Mouse (Mus musculus) myocyte (in vitro differentiated cells): Measurements from ENCODE around the gene Cd177. TPM values are rescaled to one million over a fixed set of nuclear protein-coding genes. Genes with fewer than 3 reads are reported as not detected.

ENCODE experiments used
- H3K27me3 ChIP-seq: one replicate; pipeline ENCODE4 v1.6.1; 2011; ENCODE audit not compliant: control insufficient read depth, insufficient read depth, insufficient read length
- H3K36me3 ChIP-seq: one replicate; pipeline ENCODE4 v1.6.1; 2011; ENCODE audit not compliant: control insufficient read depth, insufficient read depth
- H3K4me2 ChIP-seq: one replicate; pipeline ENCODE4 v1.6.1; 2011; ENCODE audit warnings: low read depth, control low read depth
- H3K4me3 ChIP-seq: one replicate; pipeline ENCODE4 v1.5.1; 2011; ENCODE audit warnings: mild to moderate bottlenecking, control low read depth, moderate library complexity
- H3K79me2 ChIP-seq: one replicate; pipeline ENCODE4 v1.6.1; 2011; ENCODE audit not compliant: control insufficient read depth, insufficient read depth
- H3ac ChIP-seq: one replicate; pipeline ENCODE4 v1.6.1; 2011; ENCODE audit not compliant: control insufficient read depth, insufficient read length
- CEBPB ChIP-seq: IDR thresholded peaks from 2 replicates; pipeline ENCODE4 v1.6.1; 2011; ENCODE audit warnings: mild to moderate bottlenecking, moderate library complexity; ENCODE audit not compliant: poor library complexity, insufficient read depth, severe bottlenecking
- E2F4 ChIP-seq: IDR thresholded peaks from one replicate; pipeline ENCODE4 v1.6.1; 2011; ENCODE audit warnings: mild to moderate bottlenecking, control low read depth, moderate library complexity; ENCODE audit not compliant: insufficient read depth
- MAX ChIP-seq: IDR thresholded peaks from one replicate; pipeline ENCODE4 v1.6.1; 2011; ENCODE audit warnings: low read depth, mild to moderate bottlenecking, control low read depth
- MYOD1 ChIP-seq, 3 experiments: IDR thresholded peaks; one replicate each; pipeline ENCODE4 v1.6.1; 2011; ENCODE audit warnings: control low read depth in 2 of 3, low read depth in 2 of 3, mild to moderate bottlenecking in 2 of 3, moderate library complexity in 1 of 3; ENCODE audit not compliant: insufficient read length in 2 of 3, control insufficient read depth in 1 of 3
- MYOG ChIP-seq, 3 experiments: IDR thresholded peaks; one replicate each; pipeline ENCODE4 v1.6.1; 2011; ENCODE audit warnings: control low read depth in 2 of 3, low read depth in 2 of 3, mild to moderate bottlenecking in 2 of 3; ENCODE audit not compliant: insufficient read length in 2 of 3, control insufficient read depth in 1 of 3, insufficient read depth in 1 of 3
- POLR2A ChIP-seq: IDR thresholded peaks from one replicate; pipeline ENCODE4 v1.6.1; 2011; ENCODE audit warnings: low read depth, mild to moderate bottlenecking, control low read depth, moderate library complexity; ENCODE audit not compliant: insufficient read length
- POLR2AphosphoS2 ChIP-seq: IDR thresholded peaks from one replicate; pipeline ENCODE4 v1.6.1; 2011; ENCODE audit warnings: low read depth, control low read depth; ENCODE audit not compliant: insufficient read length
- REST ChIP-seq: IDR thresholded peaks from one replicate; pipeline ENCODE4 v1.6.1; 2011; ENCODE audit warnings: mild to moderate bottlenecking, control low read depth, moderate library complexity; ENCODE audit not compliant: insufficient read depth, insufficient read length
- SRF ChIP-seq: IDR thresholded peaks from one replicate; pipeline ENCODE4 v1.6.1; 2011; ENCODE audit warnings: low read depth; ENCODE audit not compliant: control insufficient read depth, insufficient read length
- TCF12 ChIP-seq: IDR thresholded peaks from one replicate; pipeline ENCODE4 v1.6.1; 2011; ENCODE audit warnings: mild to moderate bottlenecking, control low read depth; ENCODE audit not compliant: poor library complexity, insufficient read depth, severe bottlenecking
- TCF3 ChIP-seq: IDR thresholded peaks from one replicate; pipeline ENCODE4 v1.6.1; 2011; ENCODE audit warnings: low read depth, control low read depth; ENCODE audit not compliant: insufficient read length
- USF1 ChIP-seq: IDR thresholded peaks from one replicate; pipeline ENCODE4 v1.6.1; 2011; ENCODE audit warnings: low read depth, mild to moderate bottlenecking, control low read depth, moderate library complexity
- polyA plus RNA-seq: library from polyadenylated mRNA; unstranded; fragments of >200 nt; fragmentation: generic; extraction: Trizol; gene quantifications from one replicate; pipeline ENCODE4 v1.2.1, GENCODE M21; 2012; ENCODE audit warnings: missing spikeins

Gene Cd177
- polyA plus RNA-seq, 1 experiment = not detected

- no peak overlapping the region for H3K4me2 ChIP-seq
- H3ac ChIP-seq = no peak overlapping the region
- TF ChIP-seq POLR2AphosphoS2 (no peak), POLR2A (no peak), TCF3 (no peak), E2F4 (no peak)
- no peak overlapping the region for H3K4me3 ChIP-seq
- no peaks in the 10 kb centered on the region for H3K79me2 ChIP-seq
- no peaks in the 10 kb centered on the region for H3K36me3 ChIP-seq
- H3K27me3 ChIP-seq = peaks cover 10% of the 10 kb centered on the region
Measured at GRCm38 (mm10) chr7:24776145-24776544, 16.0 kb upstream of the Cd177 start.

DNA sequence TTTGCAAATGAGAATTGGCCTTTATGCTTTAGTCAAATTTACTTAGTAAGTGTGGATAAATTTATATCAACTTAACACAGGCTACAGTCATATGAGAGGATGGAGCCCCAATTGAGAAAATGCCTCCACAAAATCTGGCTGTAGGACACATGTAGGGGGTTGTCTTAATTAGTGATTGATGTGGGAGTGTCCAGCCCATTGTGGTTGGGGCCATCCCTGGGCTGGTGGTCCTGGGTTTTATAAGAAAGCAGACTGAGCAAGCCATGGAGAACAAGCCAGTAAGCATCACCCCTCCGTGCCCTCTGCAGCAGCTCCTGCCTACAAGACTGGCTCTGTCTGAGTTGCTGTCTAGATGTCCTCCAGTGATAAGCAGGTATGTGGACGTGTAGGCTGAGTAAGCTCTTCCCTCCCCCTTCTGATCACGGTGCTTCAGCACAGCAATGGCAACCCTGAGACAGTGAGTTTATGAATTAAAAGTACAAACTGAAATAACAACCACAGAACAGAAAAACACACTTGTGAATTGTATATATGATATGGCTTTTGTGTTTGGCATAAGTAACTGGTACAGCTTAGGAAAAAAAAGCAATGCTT lies 13.9 kb upstream of the Cd177 start:
- H3K79me2 ChIP-seq = no peaks in the 10 kb centered on the region
- no peaks in the 10 kb centered on the region for H3K36me3 ChIP-seq
- H3K4me3 ChIP-seq = no peak overlapping the region
- no peak overlapping the region for H3K4me2 ChIP-seq
- H3ac ChIP-seq = no peak overlapping the region
- H3K27me3 ChIP-seq = peaks cover 5% of the 10 kb centered on the region
- TF ChIP-seq REST (no peak), SRF (no peak), E2F4 (no peak), POLR2AphosphoS2 (no peak), USF1 (no peak), CEBPB (no peak), MAX (no peak), TCF3 (no peak), MYOG (IDR thresholded peaks at IDR 0.05; ENCODE audit: control insufficient read depth in 1 of 3, insufficient read depth in 1 of 3, insufficient read length in 2 of 3, low read depth in 2 of 3) (no peak), TCF12 (no peak), POLR2A (no peak), MYOD1 (IDR thresholded peaks at IDR 0.05; ENCODE audit: control insufficient read depth in 1 of 3, insufficient read length in 2 of 3, low read depth in 2 of 3) (no peak)

- TF ChIP-seq MYOD1 (IDR thresholded peaks at IDR 0.05; ENCODE audit: control insufficient read depth in 1 of 3, insufficient read length in 2 of 3, low read depth in 2 of 3) = no peak
- no peak for TF ChIP-seq E2F4
- no peak for TF ChIP-seq POLR2AphosphoS2
- no peak for TF ChIP-seq CEBPB
- TF ChIP-seq TCF3 = no peak
- TF ChIP-seq REST = no peak
- no peak for TF ChIP-seq SRF
- TF ChIP-seq USF1 = no peak
- Histone ChIP-seq H3K4me3 (no peak overlapping the region), H3K79me2 (no peaks in the 10 kb centered on the region), H3K27me3 (no peaks in the 10 kb centered on the region), H3ac (no peak overlapping the region), H3K36me3 (no peaks in the 10 kb centered on the region), H3K4me2 (no peak overlapping the region)
Measured at GRCm38 (mm10) chr7:24771361-24771760, 11.2 kb upstream of the Cd177 start.

DNA sequence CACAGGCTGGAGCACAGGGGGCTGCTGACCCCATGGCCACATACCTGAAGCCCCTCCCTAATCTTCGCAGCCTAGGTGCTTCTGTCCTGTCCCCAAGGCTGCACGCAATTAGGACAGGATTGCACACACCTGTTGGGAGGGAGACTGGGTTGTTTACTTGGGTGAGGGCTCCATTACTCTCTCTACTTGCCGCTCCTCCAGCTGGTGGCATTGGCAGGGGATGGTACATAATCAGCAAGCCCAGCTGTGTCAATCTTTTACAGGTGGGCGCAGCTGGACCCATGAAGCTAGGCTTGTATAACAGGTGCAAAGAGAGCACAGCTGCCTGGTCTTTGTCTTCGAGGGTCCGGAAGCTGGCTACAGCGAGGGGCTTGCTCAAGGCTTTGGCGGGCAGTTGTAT lies 2.5 kb upstream of the Cd177 start:
- no peaks in the 10 kb centered on the region for H3K79me2 ChIP-seq
- H3ac ChIP-seq = no peak overlapping the region
- H3K27me3 ChIP-seq = peaks cover 62% of the 10 kb centered on the region
- H3K4me2 ChIP-seq = no peak overlapping the region
- TF ChIP-seq MYOG (IDR thresholded peaks at IDR 0.05; ENCODE audit: control insufficient read depth in 1 of 3, insufficient read depth in 1 of 3, insufficient read length in 2 of 3, low read depth in 2 of 3) = no peak
- no peak for TF ChIP-seq CEBPB
- no peak for TF ChIP-seq TCF12
- TF ChIP-seq USF1 = no peak
- TF ChIP-seq SRF = no peak
- no peak for TF ChIP-seq POLR2AphosphoS2
- TF ChIP-seq REST = no peak
- TF ChIP-seq TCF3 = no peak
- TF ChIP-seq POLR2A = no peak
- TF ChIP-seq MAX = no peak
- no peak for TF ChIP-seq E2F4
- TF ChIP-seq MYOD1 (IDR thresholded peaks at IDR 0.05; ENCODE audit: control insufficient read depth in 1 of 3, insufficient read length in 2 of 3, low read depth in 2 of 3) = no peak
- H3K4me3 ChIP-seq = no peak overlapping the region
- no peaks in the 10 kb centered on the region for H3K36me3 ChIP-seq

GRCm38 (mm10) chr7:24761161-24761560 lies 1.1 kb upstream of the Cd177 start:
- H3ac ChIP-seq = no peak overlapping the region
- H3K36me3 ChIP-seq = no peaks in the 10 kb centered on the region
- H3K4me2 ChIP-seq = no peak overlapping the region
- no peak overlapping the region for H3K4me3 ChIP-seq
- TF ChIP-seq E2F4 (no peak), MYOD1 (IDR thresholded peaks at IDR 0.05; ENCODE audit: control insufficient read depth in 1 of 3, insufficient read length in 2 of 3, low read depth in 2 of 3) (no peak), POLR2AphosphoS2 (no peak), MAX (no peak), SRF (no peak), CEBPB (no peak), POLR2A (no peak), TCF12 (no peak), USF1 (no peak)
- peaks cover 73% of the 10 kb centered on the region for H3K27me3 ChIP-seq
- H3K79me2 ChIP-seq = no peaks in the 10 kb centered on the region
